Mouse (Mus musculus) layer of hippocampus, adult 9-11 months (tissue): ENCODE measurements around the gene 2610318N02Rik.
A peak's percentile ranks its signal among the peaks of the same experiment; 100 is the strongest.
"Not testable (repeated sequence)": the region's sequence is repeated elsewhere in the genome, so short reads cannot be mapped to it uniquely, and the experiment has no call there.

ENCODE experiments used
- DNase-seq: peaks from one replicate; pipeline ENCODE4 v3.0.0; 2022

2610318N02Rik gene

DNA sequence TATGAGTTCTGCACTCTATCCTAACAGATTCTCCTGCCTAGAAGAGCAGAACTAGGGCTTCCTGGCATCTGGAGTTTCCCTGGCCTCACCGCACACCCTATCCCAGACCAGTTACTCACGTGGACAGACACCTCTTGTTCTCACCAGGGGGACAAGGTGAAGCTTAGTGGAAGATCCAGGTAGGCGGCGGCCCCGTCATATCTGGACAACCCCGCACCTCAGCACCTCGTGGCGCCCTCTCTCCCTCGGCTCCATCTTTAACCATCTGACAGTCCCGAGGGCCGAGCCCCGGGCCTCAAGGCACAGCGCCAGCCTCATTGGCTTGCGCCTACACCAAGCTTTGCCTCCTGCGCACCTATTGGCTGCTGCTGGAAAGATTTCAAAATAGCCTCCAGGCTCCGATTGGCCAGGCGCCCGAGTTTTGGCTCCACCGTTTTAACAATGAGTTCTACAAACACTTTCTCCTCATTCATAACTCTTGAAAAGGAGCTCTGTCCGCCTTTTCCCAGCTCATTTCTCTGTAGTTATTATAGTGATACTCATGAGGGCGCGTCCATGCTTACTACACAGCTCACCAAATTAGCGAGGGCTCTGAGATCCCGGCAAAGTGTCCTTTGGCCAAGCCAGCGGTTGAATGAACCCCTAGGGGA is at the start of gene 2610318N02Rik:
Gene 2610318N02Rik, minus strand, starts transcription at position 297 of the 650 bp plus-strand sequence.
- DNase-seq = peak; percentile 56

DNA sequence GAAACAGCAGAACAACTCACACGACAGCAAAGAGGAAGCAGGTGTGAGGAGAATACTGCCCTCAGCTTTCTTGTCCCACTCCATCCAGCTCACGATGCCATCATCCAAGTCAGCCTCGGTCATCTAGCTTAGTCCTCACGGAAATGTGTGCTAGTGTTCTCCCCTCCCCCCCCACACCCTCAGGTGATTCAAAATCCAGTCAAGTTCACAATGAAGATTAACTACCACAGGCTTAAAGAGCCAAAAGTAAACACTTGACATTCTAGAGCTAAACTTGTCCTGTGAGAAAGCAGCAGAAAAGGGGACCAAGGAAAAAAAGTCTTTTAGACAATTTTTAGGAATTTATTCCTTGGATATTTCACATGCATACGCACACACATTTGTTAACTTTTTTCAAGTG is 43.1 kb upstream of the 2610318N02Rik start:
- no peak for DNase-seq

GRCm38 (mm10) chr16:17167179-17167578 is 42.2 kb upstream of the 2610318N02Rik start:
- no peak for DNase-seq

DNA sequence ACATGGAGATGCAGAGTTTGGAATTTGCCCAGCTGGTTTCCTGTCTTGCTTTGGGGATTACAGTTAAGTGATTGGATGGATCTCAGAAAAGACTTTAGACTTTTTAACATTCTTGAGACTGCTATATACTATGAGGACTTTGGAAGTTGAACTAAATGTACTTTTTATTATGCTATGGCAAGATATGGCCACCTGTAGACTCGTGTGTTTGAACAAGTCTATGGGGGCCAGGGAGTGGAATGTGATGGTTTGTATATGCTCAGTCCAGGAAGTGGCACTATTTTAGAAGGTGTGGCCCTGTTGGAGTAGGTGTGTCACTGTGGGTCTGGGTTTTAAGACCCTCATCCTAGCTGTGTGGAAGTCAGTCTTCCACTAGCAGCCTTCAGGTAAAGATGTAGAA is 40.5 kb upstream of the 2610318N02Rik start:
- not testable (repeated sequence) for DNase-seq

DNA sequence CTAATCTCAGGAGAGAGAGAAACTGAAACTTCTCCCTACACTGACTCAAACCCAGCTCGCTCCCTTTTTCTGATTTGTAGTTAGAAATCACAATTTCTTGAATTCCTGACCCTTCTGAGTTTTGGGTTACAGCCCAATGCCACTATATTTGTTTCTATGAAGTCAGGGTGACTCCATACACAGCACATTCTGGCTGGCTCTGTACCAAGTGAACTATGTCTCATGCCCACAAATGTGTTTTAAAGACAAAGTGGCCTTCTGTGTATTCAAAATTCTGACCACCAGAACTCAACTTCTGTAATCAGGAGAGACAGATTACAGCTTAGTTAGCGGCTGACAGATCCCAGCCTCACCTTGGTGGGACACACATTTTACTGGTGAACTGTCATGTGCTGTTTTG is 29.4 kb upstream of the 2610318N02Rik start:
- no peak for DNase-seq

DNA sequence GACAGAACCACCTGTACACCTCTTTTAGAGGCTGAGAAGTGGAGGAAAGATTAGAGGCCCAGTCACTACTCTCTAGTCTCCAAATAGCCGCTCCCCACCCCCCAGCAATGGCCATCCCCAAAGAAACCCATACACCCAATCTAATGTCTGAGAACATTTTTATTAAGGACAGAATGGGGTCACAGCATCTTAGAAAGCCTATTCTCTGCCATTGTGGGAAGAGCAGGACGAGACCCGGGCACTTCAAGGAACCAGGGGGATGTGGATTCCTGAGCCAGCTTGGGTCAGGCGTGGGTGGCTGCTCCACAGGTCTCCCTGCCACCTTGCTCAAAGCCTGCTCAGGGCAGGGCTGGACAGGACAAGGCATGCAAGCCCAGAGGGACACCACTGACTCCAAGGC is 26.9 kb upstream of the 2610318N02Rik start:
- DNase-seq = no peak

DNA sequence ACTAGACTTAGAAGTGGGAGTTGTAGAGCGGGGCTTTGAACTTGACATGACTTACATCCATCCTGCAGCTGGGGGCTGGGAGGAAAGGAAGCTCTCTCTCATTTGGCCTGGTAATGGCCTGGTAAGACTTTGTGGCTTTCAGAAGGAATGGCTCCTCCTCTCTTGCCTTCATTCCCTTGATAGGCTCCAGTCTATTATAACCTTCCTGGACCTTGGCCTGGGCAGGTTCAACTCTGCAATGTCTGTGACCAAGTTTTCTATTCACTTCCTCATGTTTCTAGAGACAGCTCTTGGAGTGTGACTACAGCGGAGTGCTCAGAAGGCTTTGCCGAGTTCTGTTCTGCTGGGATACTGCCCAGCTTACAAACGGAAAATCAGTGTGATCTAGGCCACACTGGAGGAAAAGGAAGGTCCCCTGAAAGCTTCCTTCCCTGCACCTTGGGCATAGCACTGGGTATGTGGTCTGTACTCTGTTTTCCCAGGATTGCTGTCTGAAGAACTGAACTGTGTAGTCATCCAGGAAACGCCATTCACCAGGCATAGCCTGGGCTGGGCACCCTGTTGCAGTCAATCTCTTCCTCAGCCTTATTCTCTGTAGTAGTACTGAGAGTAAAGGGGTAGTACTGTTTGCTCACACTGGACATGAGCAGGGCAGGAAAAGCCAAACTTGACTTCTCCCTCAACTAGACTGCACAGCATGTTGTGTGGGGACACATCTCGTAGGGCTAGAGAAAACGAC is 25.7 kb upstream of the 2610318N02Rik start:
- DNase-seq = no peak

DNA sequence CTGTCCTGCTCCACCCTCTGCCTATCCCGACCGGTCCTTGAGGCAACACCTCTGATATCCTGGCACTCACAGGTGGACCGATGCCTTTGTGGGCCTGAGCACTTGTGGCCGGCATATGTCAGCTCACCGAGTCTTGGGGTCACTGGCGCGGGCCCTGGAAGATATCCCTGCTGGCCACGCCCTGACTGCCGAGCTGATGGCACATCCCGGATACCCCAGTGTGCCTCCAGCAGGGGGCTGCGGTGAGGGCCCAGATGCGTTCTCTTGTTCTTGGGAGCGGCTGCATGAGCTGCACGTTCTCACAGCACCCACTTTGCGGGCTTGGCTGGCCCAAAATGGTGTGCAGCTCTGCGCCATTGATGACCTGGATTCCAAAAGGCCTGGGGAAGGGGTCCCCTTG is 23.1 kb upstream of the 2610318N02Rik start:
- DNase-seq = no peak

GRCm38 (mm10) chr16:17147391-17147929 is 22.5 kb upstream of the 2610318N02Rik start:
- peak; percentile 20 for DNase-seq

DNA sequence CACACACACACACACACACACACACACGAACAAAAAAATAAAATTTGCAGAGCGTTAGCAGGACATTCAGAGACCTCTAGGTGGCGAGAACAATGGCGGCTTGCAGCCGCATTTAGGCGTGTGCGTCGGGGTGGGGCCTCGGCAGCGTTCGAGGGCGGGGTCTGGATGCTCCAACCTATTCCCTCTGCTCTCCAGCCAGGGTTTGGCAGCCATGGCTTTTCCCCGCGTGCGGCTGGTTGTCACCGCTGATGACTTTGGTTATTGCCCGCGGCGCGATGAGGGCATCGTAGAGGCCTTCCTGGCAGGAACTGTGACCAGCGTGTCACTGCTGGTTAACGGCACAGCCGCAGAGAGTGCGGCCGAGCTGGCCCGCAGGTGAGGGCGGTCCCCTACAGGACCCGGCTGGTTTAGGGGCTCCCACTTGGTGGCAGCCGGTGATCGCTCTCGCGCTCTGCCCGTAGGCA is 21.8 kb upstream of the 2610318N02Rik start, which contains the start of gene Ccdc116:
Gene Ccdc116, minus strand, starts transcription at position 458 of the 464 bp plus-strand sequence.
- DNase-seq = peak; percentile 85

DNA sequence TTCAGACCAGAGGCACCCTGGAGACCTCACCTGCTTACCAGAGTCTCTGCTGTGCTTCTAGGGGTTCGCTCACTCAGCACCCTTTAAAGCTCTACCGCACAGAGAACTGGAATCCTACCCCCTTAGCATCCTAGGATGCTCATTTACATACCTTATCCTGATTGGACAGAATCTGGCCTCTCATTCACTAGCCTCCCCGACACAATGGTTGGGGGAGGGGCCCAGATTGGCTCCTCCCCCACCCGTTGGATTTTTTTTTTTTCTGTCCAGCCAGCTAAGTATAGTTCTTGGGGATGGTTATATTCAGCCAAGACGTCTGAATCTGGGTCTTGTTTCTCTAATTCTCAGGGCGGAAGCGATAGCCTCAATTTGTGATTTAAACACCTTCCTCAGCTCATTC is 19.4 kb upstream of the 2610318N02Rik start, which contains the start of gene Ydjc:
Gene Ydjc, plus strand, starts transcription at position 283 of the 400 bp plus-strand sequence.
- DNase-seq = no peak

DNA sequence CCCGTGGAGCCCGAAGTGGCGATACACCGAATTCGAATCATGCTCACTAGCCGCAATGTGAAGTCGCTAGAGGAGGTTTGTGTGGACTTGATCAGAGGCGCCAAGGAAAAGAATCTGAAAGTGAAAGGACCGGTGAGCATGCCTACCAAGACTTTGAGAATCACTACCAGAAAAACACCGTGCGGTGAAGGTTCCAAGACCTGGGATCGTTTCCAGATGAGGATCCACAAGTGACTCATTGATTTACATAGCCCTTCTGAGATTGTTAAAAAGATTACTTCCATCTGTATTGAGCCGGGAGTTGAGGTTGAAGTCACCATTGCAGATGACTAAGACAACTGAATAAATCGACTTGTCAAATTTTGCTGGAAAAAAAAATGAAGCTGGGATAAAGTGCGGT is 12.4 kb upstream of the 2610318N02Rik start:
- DNase-seq = no peak

- DNase-seq = no peak
Observed at GRCm38 (mm10) chr16:17132906-17133200, 7.9 kb upstream of the 2610318N02Rik start.

DNA sequence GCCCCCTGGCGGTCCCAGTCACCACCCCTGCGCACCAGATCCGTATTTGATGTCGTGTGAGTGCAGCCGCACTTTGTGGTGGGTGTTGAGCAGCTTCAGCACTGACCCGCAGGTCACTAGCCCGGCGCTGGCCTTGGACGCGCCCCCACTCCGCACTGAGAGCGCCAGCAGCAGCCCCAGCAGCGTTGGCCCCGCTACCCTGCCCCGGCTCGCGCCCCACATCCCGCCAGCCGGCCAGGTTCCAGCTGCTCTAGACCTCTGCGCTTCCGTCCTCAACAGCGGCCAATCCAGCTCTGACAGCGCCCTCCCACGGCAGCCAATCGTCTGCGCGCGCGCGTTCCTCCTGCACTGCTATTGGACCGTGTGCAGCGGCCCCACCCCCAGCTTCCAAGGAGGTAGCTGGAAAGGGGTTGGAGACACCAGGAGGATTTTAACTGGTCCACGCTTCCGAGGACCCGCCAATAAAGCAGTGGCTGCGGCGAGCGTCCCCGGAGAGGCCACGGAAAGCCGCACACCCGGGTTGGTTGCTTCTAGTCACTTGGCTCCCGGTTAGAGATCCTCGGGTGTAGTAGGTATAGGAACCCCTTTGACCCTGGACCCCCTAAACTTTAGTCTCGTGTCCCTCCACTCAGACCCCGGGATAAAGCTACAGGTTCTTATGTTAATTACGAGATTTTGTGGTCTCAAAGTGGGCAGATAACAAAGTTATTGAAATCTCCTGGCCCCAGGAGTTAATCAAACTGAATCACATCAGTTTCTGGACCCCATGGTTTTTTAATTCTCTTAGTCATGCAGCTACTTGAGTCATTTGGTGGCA is 7.3 kb upstream of the 2610318N02Rik start, which contains the start of gene Sdf2l1:
Gene Sdf2l1, minus strand, starts transcription at position 295 of the 817 bp plus-strand sequence.
- peak; percentile 98 for DNase-seq

- no peak for DNase-seq
Observed at GRCm38 (mm10) chr16:17131191-17132088, 6.5 kb upstream of the 2610318N02Rik start.

GRCm38 (mm10) chr16:17127292-17127691 is 2.3 kb upstream of the 2610318N02Rik start:
- DNase-seq = peak; percentile 32

DNA sequence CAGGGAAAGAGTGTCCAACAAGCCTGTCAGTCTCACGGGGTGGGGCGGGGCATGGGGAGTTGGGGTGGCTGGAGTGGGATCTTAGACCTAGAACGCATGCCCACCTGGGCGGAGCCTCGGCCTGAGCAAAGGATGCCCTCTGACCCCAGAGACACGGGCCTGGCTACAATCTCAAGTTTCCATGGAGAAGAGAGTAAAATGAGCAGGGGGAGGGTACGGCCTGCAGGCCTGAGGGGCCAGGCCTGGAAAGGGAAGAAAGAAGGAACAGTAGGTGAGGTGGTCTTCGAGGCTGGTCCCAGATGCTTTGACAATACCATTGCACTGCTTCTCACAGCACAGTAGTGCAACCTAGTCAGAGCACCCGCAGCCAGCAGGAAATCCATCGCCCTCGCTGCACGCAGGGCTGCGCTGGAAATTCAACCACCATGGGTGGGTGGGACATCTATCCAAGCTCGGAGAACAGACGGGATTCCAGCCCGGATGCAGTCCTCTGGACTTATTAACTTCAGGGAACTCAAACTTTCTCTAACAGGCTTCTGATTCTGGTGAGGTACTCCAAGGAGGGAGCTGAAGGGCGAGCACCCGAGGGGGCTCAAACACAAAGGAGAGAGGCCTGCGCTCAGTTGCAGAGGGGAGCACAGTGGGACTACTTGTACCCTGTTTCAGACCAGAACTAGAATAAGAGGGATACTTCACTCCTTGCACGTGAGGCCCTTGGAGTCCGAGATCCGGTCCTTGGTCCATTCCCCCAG is 672 bp downstream of the 2610318N02Rik start:
- no peak for DNase-seq

GRCm38 (mm10) chr16:17121569-17121968 is 3.4 kb downstream of the 2610318N02Rik start:
- no peak for DNase-seq

GRCm38 (mm10) chr16:17117309-17117799 is 7.6 kb downstream of the 2610318N02Rik start:
- no peak for DNase-seq

- peak; percentile 76 for DNase-seq
Observed at GRCm38 (mm10) chr16:17110771-17111743, 13.9 kb downstream of the 2610318N02Rik start, which contains the start of gene Ppil2. Gene Ppil2, minus strand, starts transcription at chr16:17111257.
